Mouse (Mus musculus): ENCODE results near the gene Atg4d. TPM values are rescaled to one million over a fixed set of nuclear protein-coding genes. Genes with fewer than 3 reads are reported as not detected.

Gene Atg4d
- polyA plus RNA-seq, 1 experiment: 23.5 TPM

- peak overlapping the region; percentile 20 for H3K27ac ChIP-seq (replicated peaks; ENCODE audit: low read depth, low read length)
- peaks cover 9% of the 10 kb centered on the region for H3K4me1 ChIP-seq (ENCODE audit: control insufficient read depth, insufficient read depth, insufficient read length, low read length)
- peak overlapping the region; percentile 18; the same call in 1 of the 2 replicates for H3K4me3 ChIP-seq (ENCODE audit: insufficient read depth, low read depth, low read length)
Observed at GRCm38 (mm10) chr9:21235341-21235740, 29.8 kb upstream of the Atg4d start.

GRCm38 (mm10) chr9:21236991-21237367 is 28.1 kb upstream of the Atg4d start:
- H3K27ac ChIP-seq (replicated peaks; ENCODE audit: low read depth, low read length): 0 out of 2 replicates have a peak overlapping the region, but pooled peaks have one; percentile 9
- peak overlapping the region; percentile 91 for H3K4me3 ChIP-seq (ENCODE audit: insufficient read depth, low read depth, low read length)
- H3K4me1 ChIP-seq (ENCODE audit: control insufficient read depth, insufficient read depth, insufficient read length, low read length): peaks cover 9% of the 10 kb centered on the region

- Histone ChIP-seq H3K27ac (replicated peaks; ENCODE audit: low read depth, low read length) (peak overlapping the region; percentile 89), H3K4me3 (ENCODE audit: insufficient read depth, low read depth, low read length) (peak overlapping the region; percentile 91), H3K4me1 (ENCODE audit: control insufficient read depth, insufficient read depth, insufficient read length, low read length) (peaks cover 9% of the 10 kb centered on the region)
Observed at GRCm38 (mm10) chr9:21237368-21238003, 27.6 kb upstream of the Atg4d start.

- Histone ChIP-seq H3K27ac (replicated peaks; ENCODE audit: low read depth, low read length) (peak overlapping the region; percentile 89), H3K4me1 (ENCODE audit: control insufficient read depth, insufficient read depth, insufficient read length, low read length) (peaks cover 9% of the 10 kb centered on the region), H3K4me3 (ENCODE audit: insufficient read depth, low read depth, low read length) (peak overlapping the region; percentile 91)
Observed at GRCm38 (mm10) chr9:21238004-21238732, 26.9 kb upstream of the Atg4d start.

- peak within 1 kb of the TSS; percentile 91 for H3K4me3 ChIP-seq (ENCODE audit: insufficient read depth, low read depth, low read length)
- H3K4me1 ChIP-seq (ENCODE audit: control insufficient read depth, insufficient read depth, insufficient read length, low read length): peaks cover 9% of the 10 kb centered on the region
- peak within 1 kb of the TSS; percentile 89 for H3K27ac ChIP-seq (replicated peaks; ENCODE audit: low read depth, low read length)
Observed at GRCm38 (mm10) chr9:21238733-21239464, 26.2 kb upstream of the Atg4d start, which contains the start of gene Keap1. Gene Keap1, minus strand, starts transcription at chr9:21239361.

GRCm38 (mm10) chr9:21239465-21239848 is 25.6 kb upstream of the Atg4d start:
- Histone ChIP-seq H3K4me3 (ENCODE audit: insufficient read depth, low read depth, low read length) (peak overlapping the region; percentile 91), H3K4me1 (ENCODE audit: control insufficient read depth, insufficient read depth, insufficient read length, low read length) (peaks cover 9% of the 10 kb centered on the region), H3K27ac (replicated peaks; ENCODE audit: low read depth, low read length) (0 out of 2 replicates have a peak overlapping the region, but pooled peaks have one; percentile 15)

- Histone ChIP-seq H3K27ac (replicated peaks; ENCODE audit: low read depth, low read length) (no peak overlapping the region), H3K4me1 (ENCODE audit: control insufficient read depth, insufficient read depth, insufficient read length, low read length) (peaks cover 9% of the 10 kb centered on the region), H3K4me3 (ENCODE audit: insufficient read depth, low read depth, low read length) (no peak overlapping the region)
Observed at GRCm38 (mm10) chr9:21241343-21241742, 23.8 kb upstream of the Atg4d start.

- no peak overlapping the region for H3K27ac ChIP-seq (replicated peaks; ENCODE audit: low read depth, low read length)
- H3K4me3 ChIP-seq (ENCODE audit: insufficient read depth, low read depth, low read length): peak overlapping the region; percentile 47
- H3K4me1 ChIP-seq (ENCODE audit: control insufficient read depth, insufficient read depth, insufficient read length, low read length): no peaks in the 10 kb centered on the region
Observed at GRCm38 (mm10) chr9:21243826-21244427, 21.2 kb upstream of the Atg4d start.

GRCm38 (mm10) chr9:21244428-21245112 is 20.5 kb upstream of the Atg4d start:
- Histone ChIP-seq H3K4me3 (ENCODE audit: insufficient read depth, low read depth, low read length) (peak overlapping the region; percentile 47), H3K4me1 (ENCODE audit: control insufficient read depth, insufficient read depth, insufficient read length, low read length) (no peaks in the 10 kb centered on the region), H3K27ac (replicated peaks; ENCODE audit: low read depth, low read length) (no peak overlapping the region)

- Histone ChIP-seq H3K4me1 (ENCODE audit: control insufficient read depth, insufficient read depth, insufficient read length, low read length) (peaks cover 2% of the 10 kb centered on the region; the same call in 1 of the 2 replicates), H3K27ac (replicated peaks; ENCODE audit: low read depth, low read length) (no peak overlapping the region), H3K4me3 (ENCODE audit: insufficient read depth, low read depth, low read length) (peak overlapping the region; percentile 47; the same call in 1 of the 2 replicates)
Observed at GRCm38 (mm10) chr9:21245113-21245487, 20.0 kb upstream of the Atg4d start.

GRCm38 (mm10) chr9:21246342-21246741 is 18.8 kb upstream of the Atg4d start:
- H3K4me3 ChIP-seq (ENCODE audit: insufficient read depth, low read depth, low read length): no peak overlapping the region
- no peak overlapping the region for H3K27ac ChIP-seq (replicated peaks; ENCODE audit: low read depth, low read length)
- peaks cover 5% of the 10 kb centered on the region; the same call in 1 of the 2 replicates for H3K4me1 ChIP-seq (ENCODE audit: control insufficient read depth, insufficient read depth, insufficient read length, low read length)

GRCm38 (mm10) chr9:21248326-21248725 is 16.8 kb upstream of the Atg4d start, which contains the start of gene S1pr5:
Gene S1pr5, minus strand, starts transcription at chr9:21248443.
- no peak within 1 kb of the TSS; the same call in 1 of the 2 replicates for H3K27ac ChIP-seq (replicated peaks; ENCODE audit: low read depth, low read length)
- H3K4me3 ChIP-seq (ENCODE audit: insufficient read depth, low read depth, low read length): peak within 1 kb of the TSS; percentile 43
- peaks cover 5% of the 10 kb centered on the region; the same call in 1 of the 2 replicates for H3K4me1 ChIP-seq (ENCODE audit: control insufficient read depth, insufficient read depth, insufficient read length, low read length)

- Histone ChIP-seq H3K27ac (replicated peaks; ENCODE audit: low read depth, low read length) (no peak overlapping the region; the same call in 1 of the 2 replicates), H3K4me3 (ENCODE audit: insufficient read depth, low read depth, low read length) (no peak overlapping the region), H3K4me1 (ENCODE audit: control insufficient read depth, insufficient read depth, insufficient read length, low read length) (peaks cover 5% of the 10 kb centered on the region; the same call in 1 of the 2 replicates)
Observed at GRCm38 (mm10) chr9:21249629-21250508, 15.2 kb upstream of the Atg4d start.

Measured in brown adipose tissue, adult 24 weeks (tissue).